Mouse (Mus musculus): ENCODE measurements around the gene Haao.
A peak's percentile ranks its signal among the peaks of the same experiment; 100 is the strongest.

DNA sequence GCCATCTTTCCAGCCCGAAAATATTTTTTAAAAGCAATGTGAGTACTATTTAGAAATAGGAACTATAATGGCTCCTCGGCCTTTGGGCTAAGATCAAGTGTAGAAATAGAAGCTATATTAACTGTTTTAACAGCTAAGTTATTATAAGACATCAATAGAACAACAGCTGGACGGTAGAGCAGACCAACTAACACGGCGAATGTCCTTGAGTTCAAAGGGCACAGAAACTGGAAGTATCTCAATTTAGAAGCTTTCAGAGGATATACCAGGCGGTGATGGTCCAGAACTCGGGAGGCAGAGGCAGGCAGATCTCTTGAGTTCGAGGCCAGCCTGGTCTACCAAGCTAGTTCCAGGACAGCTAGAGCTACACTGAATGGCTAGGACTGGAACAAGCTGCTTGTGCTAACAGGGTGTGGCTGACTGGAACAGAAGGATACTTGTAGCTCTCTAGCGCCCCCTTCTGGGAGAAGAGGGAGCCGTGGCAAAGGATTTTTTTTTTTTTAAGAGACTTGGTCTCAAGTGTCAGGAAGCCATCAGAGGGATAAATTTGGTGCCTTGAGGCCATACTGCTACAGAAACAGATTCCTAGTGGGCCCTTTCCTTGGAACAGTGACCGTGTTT is 39.9 kb downstream of the Haao start:
- TF ChIP-seq CTCF (IDR thresholded peaks at IDR 0.05; ENCODE audit: low read depth, low read length) (peak; percentile 50), TAL1 (conservative IDR thresholded peaks at IDR 0.05; ENCODE audit: low read depth, low read length) (no peak), POLR2AphosphoS5 (IDR thresholded peaks at IDR 0.05; ENCODE audit: insufficient replicate concordance, low read depth, low read length) (no peak), GATA1 (IDR thresholded peaks at IDR 0.05; ENCODE audit: borderline replicate concordance, low read length) (no peak), GATA2 (IDR thresholded peaks at IDR 0.05; ENCODE audit: borderline replicate concordance, low read depth, low read length) (no peak)

Measured in G1E (cell line).